8 mouse cellular contexts compared by ENCODE assay signal in the genomic region with DNA sequence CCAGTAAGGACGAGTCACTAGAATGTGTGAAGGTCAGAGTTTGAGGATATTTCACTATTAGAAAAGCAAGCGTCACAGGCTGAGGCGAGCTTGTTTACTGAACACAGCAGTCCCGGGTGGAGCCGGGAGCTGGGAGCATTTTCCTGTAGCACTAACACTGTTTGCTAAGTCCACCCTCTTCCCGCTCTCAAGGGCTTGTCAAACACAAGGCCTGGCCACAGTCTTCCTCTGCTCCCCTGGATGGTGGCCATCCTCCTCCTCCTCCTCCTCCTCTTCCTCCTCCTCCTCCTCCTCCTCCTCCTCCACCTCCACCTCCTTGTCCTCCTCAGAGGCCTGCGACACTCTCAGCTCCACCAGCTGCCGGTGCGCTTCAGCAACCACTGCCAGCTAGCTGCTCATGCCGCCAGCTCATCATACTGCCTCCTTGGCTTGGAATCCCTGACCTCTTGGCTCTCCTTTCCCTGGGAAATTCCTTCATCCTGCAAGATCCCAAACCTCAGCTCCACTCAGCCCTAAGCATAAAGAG. TPM values are rescaled to one million over a fixed set of nuclear protein-coding genes. Genes with fewer than 3 reads are reported as not detected.
DNase-seq lines count a peak whose midpoint lies in the region; ATAC-seq and TF ChIP-seq lines count a peak whose summit lies in the region.

No protein-coding gene starts in this region.

- ATAC-seq in frontal cortex, adult (ENCODE audit: low TSS enrichment): peak; percentile 40; the same call in 1 of the 2 replicates

- H3K27ac ChIP-seq in heart, adult 2 months: peak overlapping the region; percentile 81

- no peak for TF ChIP-seq EP300 in heart, adult 2 months (IDR thresholded peaks at IDR 0.05; ENCODE audit: insufficient read depth, low read depth, low read length)

- DNase-seq in frontal cortex, postnatal 25 days (ENCODE audit: low spot score in 2 of 2): no peak
- DNase-seq in adrenal gland, postnatal 14 days: peak; percentile 69
- peak; percentile 67 to 68 for DNase-seq in heart, adult 2 months
- peak; percentile 64 for DNase-seq in kidney, adult 9 months
- DNase-seq in lung, postnatal 10 days: peak; percentile 71
- peak; percentile 45 for DNase-seq in urinary bladder, postnatal 14 days (ENCODE audit: low spot score)
- DNase-seq in cerebellum, adult 11 months: no peak

- H3K4me1 ChIP-seq in heart, adult 2 months (ENCODE audit: control insufficient read depth, insufficient read depth, low read length): peaks cover 15% of the 10 kb centered on the region

- H3K36me3 ChIP-seq in heart, adult 2 months (ENCODE audit: control insufficient read depth, insufficient read depth, low read length): no peaks in the 10 kb centered on the region

- intact Hi-C loops in heart, adult 2 months (cut with DNase I): loop anchor here (2.0 to 5.0 kb wide), 2 partner anchors 37 to 53 kb away; a partner anchor contains a TSS

- no peaks in the 10 kb centered on the region for H3K27me3 ChIP-seq in heart, adult 2 months (ENCODE audit: control insufficient read depth, insufficient read depth, low read length)

- WGBS in heart, adult 2 months: 17% methylated on average over 8 of the region's 10 CpGs

- peak overlapping the region; percentile 43 for H3K9ac ChIP-seq in heart, adult 2 months (ENCODE audit: low read depth, low read length)

- peak overlapping the region; percentile 13; the same call in 1 of the 2 replicates for H3K4me3 ChIP-seq in heart, adult 2 months

- H3K79me2 ChIP-seq in heart, adult 2 months (replicated peaks; ENCODE audit: control insufficient read depth, insufficient read depth, low read length): no peaks in the 10 kb centered on the region

- no peak for TF ChIP-seq POLR2A in heart, adult 2 months (IDR thresholded peaks at IDR 0.05; ENCODE audit: insufficient read depth, low read depth, low read length)

- no peak for TF ChIP-seq CTCF in heart, adult 2 months (IDR thresholded peaks at IDR 0.05)

RNA-seq across cellular contexts. Expression of a gene that starts 37.0 kb away (rescaled TPM):
- total RNA-seq in adrenal gland, postnatal 14 days (2021): 197 and 214 TPM in 2 replicates
- total RNA-seq in heart, adult 2 months (2021): 100 to 1,000 TPM; 124 to 133 TPM
- 79.1 and 102 TPM in 2 replicates for polyA plus RNA-seq in heart, adult 2 months (2012; rRNA removed)

RNA-seq across cellular contexts. Expression of a gene that starts 37.1 kb away (rescaled TPM):
- 6.9 and 7.7 TPM in 2 replicates for total RNA-seq in adrenal gland, postnatal 14 days (2021)
- total RNA-seq in heart, adult 2 months (2021): 1 to 10 TPM; 3.1 to 3.5 TPM
- 3.5 and 4.8 TPM in 2 replicates for polyA plus RNA-seq in heart, adult 2 months (2012; rRNA removed)

RNA-seq across cellular contexts. Expression of a gene that starts 43.7 kb away (rescaled TPM):
- 40.5 and 50.7 TPM in 2 replicates for total RNA-seq in adrenal gland, postnatal 14 days (2021)
- 10 to 100 TPM; 25.0 to 25.8 TPM for total RNA-seq in heart, adult 2 months (2021)
- 30.8 and 54.7 TPM in 2 replicates for polyA plus RNA-seq in heart, adult 2 months (2012; rRNA removed)

RNA-seq across cellular contexts. Expression of a gene that starts 55.6 kb away (rescaled TPM):
- total RNA-seq in adrenal gland, postnatal 14 days (2021): 1,185 and 1,189 TPM in 2 replicates
- total RNA-seq in heart, adult 2 months (2021): 100 to 1,000 TPM; 626 to 699 TPM
- polyA plus RNA-seq in heart, adult 2 months (2012; rRNA removed): 1,026 and 1,119 TPM in 2 replicates

Comparison
In these comparisons a context has a peak if more than half of its experiments do, and no peak if none do; other contexts are left out.
1. DNase-seq: peak in adrenal gland, postnatal 14 days (single experiment), heart, adult 2 months (2 of 2), kidney, adult 9 months (single experiment), lung, postnatal 10 days (single experiment) and urinary bladder, postnatal 14 days (single experiment); none in frontal cortex, postnatal 25 days (0 of 2) and cerebellum, adult 11 months (single experiment).